In genomic region chr5:96848386-96848785, GRCm38 (mm10) we compare ENCODE assay signal across 19 mouse cellular contexts. TPM values are rescaled to one million over a fixed set of nuclear protein-coding genes. Genes with fewer than 3 reads are reported as not detected.
A peak's percentile ranks its signal among the peaks of the same experiment; 100 is the strongest.
DNase-seq lines count a peak whose midpoint lies in the region; ATAC-seq and TF ChIP-seq lines count a peak whose summit lies in the region.
"Had no signal": no experiment of that assay in that cellular context is flagged by ENCODE, and none has a peak within 500 bp of the region (broad histone marks: within the 10 kb centered on the region; RNA-seq: fewer than 3 reads in every experiment).

No protein-coding gene starts in this region.

- intact Hi-C loops in heart, adult 2 months (cut with DNase I), result no loop called here

- peak; percentile 35; the same call in 1 of the 2 replicates for ATAC-seq in heart, embryonic 11.5 days (replicated peaks; ENCODE audit: insufficient number of reproducible peaks, low FRiP score, low TSS enrichment)
- ATAC-seq: forebrain, embryonic 13.5 days; forebrain, embryonic 15.5 days; forebrain, postnatal 0 days had no signal

- no peaks in the 10 kb centered on the region for H3K9me3 ChIP-seq in heart, embryonic 11.5 days (replicated peaks; ENCODE audit: control insufficient read depth, low read length)
- H3K9me3 ChIP-seq: embryonic facial prominence, embryonic 10.5 days; embryonic facial prominence, embryonic 12.5 days; forebrain, embryonic 13.5 days; forebrain, embryonic 15.5 days had no signal

- no peak for TF ChIP-seq EP300 in heart, adult 2 months (IDR thresholded peaks at IDR 0.05; ENCODE audit: insufficient read depth, low read depth, low read length)

- no peak for TF ChIP-seq CTCF in heart, adult 2 months (IDR thresholded peaks at IDR 0.05)

- no peak for TF ChIP-seq POLR2A in heart, adult 2 months (IDR thresholded peaks at IDR 0.05; ENCODE audit: insufficient read depth, low read depth, low read length)

- WGBS in heart, embryonic 11.5 days (ENCODE audit: insufficient replicate concordance), result 13% methylated on average over 3 of the region's 3 CpGs
- WGBS in heart, adult 2 months, result 32% methylated on average over 3 of the region's 3 CpGs

- H3K79me2 ChIP-seq in heart, adult 2 months (replicated peaks; ENCODE audit: control insufficient read depth, insufficient read depth, low read length), result no peaks in the 10 kb centered on the region

- H3K36me3 ChIP-seq in heart, embryonic 11.5 days (ENCODE audit: control insufficient read depth, insufficient read depth, low read length), result no peaks in the 10 kb centered on the region
- H3K36me3 ChIP-seq in heart, adult 2 months (ENCODE audit: control insufficient read depth, insufficient read depth, low read length), result no peaks in the 10 kb centered on the region
- H3K36me3 ChIP-seq: embryonic facial prominence, embryonic 10.5 days; embryonic facial prominence, embryonic 12.5 days; forebrain, embryonic 15.5 days had no signal

- no peaks in the 10 kb centered on the region for H3K27me3 ChIP-seq in heart, embryonic 11.5 days (ENCODE audit: control insufficient read depth, insufficient read depth, low read length)
- H3K27me3 ChIP-seq in heart, adult 2 months (ENCODE audit: control insufficient read depth, insufficient read depth, low read length), result no peaks in the 10 kb centered on the region
- H3K27me3 ChIP-seq: embryonic facial prominence, embryonic 12.5 days; forebrain, embryonic 13.5 days; forebrain, embryonic 15.5 days had no signal

- H3K4me1 ChIP-seq in heart, embryonic 11.5 days (ENCODE audit: control insufficient read depth, insufficient read depth, low read length), result peaks cover 12% of the 10 kb centered on the region
- H3K4me1 ChIP-seq in heart, adult 2 months (ENCODE audit: control insufficient read depth, insufficient read depth, low read length), result no peaks in the 10 kb centered on the region; the same call in 1 of the 2 replicates
- H3K4me1 ChIP-seq: embryonic facial prominence, embryonic 12.5 days; forebrain, embryonic 13.5 days; forebrain, embryonic 15.5 days had no signal

- H3K4me3 ChIP-seq in heart, embryonic 11.5 days (ENCODE audit: low read depth, low read length), result no peak overlapping the region
- no peak overlapping the region for H3K4me3 ChIP-seq in heart, adult 2 months
- H3K4me3 ChIP-seq: embryonic facial prominence, embryonic 10.5 days; embryonic facial prominence, embryonic 12.5 days; forebrain, embryonic 13.5 days; forebrain, embryonic 15.5 days had no signal

- H3K9ac ChIP-seq in heart, embryonic 11.5 days (ENCODE audit: low read depth, low read length), result no peak overlapping the region
- H3K9ac ChIP-seq in heart, adult 2 months (ENCODE audit: low read depth, low read length), result no peak overlapping the region
- H3K9ac ChIP-seq: embryonic facial prominence, embryonic 12.5 days; forebrain, embryonic 13.5 days; forebrain, embryonic 15.5 days; forebrain, postnatal 0 days had no signal

- H3K4me2 ChIP-seq in heart, embryonic 11.5 days, result no peak overlapping the region
- H3K4me2 ChIP-seq: embryonic facial prominence, embryonic 12.5 days; forebrain, embryonic 13.5 days; forebrain, embryonic 15.5 days had no signal

- DNase-seq in adrenal gland, adult 2 months, result peak; percentile 18
- no peak for DNase-seq in adrenal gland, postnatal 25 days
- no peak for DNase-seq in heart, adult 2 months
- peak; percentile 52 for DNase-seq in ovary, adult 18-20 months (ENCODE audit: low spot score)
- DNase-seq in ovary, postnatal 14 days (ENCODE audit: low spot score), result no peak
- DNase-seq in testis, postnatal 14 days (ENCODE audit: low spot score), result peak; percentile 35
- no peak for DNase-seq in cerebellum, postnatal 25 days
- DNase-seq: adrenal gland, postnatal 10 days; cerebellum, adult 11 months; cerebellum, adult 18-20 months; cerebellum, adult 8-10 months; cerebellum, adult 9-11 months; cerebellum, postnatal 14 days; forebrain, postnatal 0 days had no signal

- H3K27ac ChIP-seq in heart, embryonic 11.5 days (ENCODE audit: low read depth, low read length), result no peak overlapping the region
- no peak overlapping the region for H3K27ac ChIP-seq in heart, adult 2 months
- H3K27ac ChIP-seq: embryonic facial prominence, embryonic 10.5 days; embryonic facial prominence, embryonic 12.5 days; forebrain, embryonic 13.5 days; forebrain, embryonic 15.5 days had no signal

RNA-seq across cellular contexts. Expression of gene Anxa3, which starts 55.2 kb away (rescaled TPM):
- total RNA-seq in adrenal gland, adult 2 months (2021), result 10 to 100 TPM; 14.8 to 22.9 TPM
- 2.1 and 2.3 TPM in 2 replicates for polyA plus RNA-seq in adrenal gland, adult 2 months (2012; rRNA removed)
- total RNA-seq in adrenal gland, postnatal 25 days (2021), result 16.9 and 19.8 TPM in 2 replicates
- polyA plus RNA-seq in heart, embryonic 11.5 days (2014; fragmentation: Nextera tagmentation; extraction: Ambion mirVana), result 62.9 and 63.0 TPM in 2 replicates
- 10 to 100 TPM; 24.5 to 27.4 TPM for total RNA-seq in heart, adult 2 months (2021)
- polyA plus RNA-seq in heart, adult 2 months (2012; rRNA removed), result 18.5 and 26.6 TPM in 2 replicates

Comparison
In these comparisons a context has a peak if more than half of its experiments do, and no peak if none do; other contexts are left out.
1. DNase-seq: peak in adrenal gland, adult 2 months (single experiment), ovary, adult 18-20 months (single experiment) and testis, postnatal 14 days (single experiment); none in adrenal gland, postnatal 25 days (single experiment), heart, adult 2 months (0 of 2), ovary, postnatal 14 days (single experiment) and cerebellum, postnatal 25 days (0 of 2).